Mouse (Mus musculus) bone marrow, adult 2 months (tissue): ENCODE measurements around the gene Pdia6. TPM values are rescaled to one million over a fixed set of nuclear protein-coding genes. Genes with fewer than 3 reads are reported as not detected.
A peak's percentile ranks its signal among the peaks of the same experiment; 100 is the strongest.

Source experiments
- H3K27ac ChIP-seq: fragments of 200-500 bp; 2 replicates; pipeline ENCODE4 v1.5.1; 2012; ENCODE audit warnings: low read depth, mild to moderate bottlenecking, control low read depth, inconsistent platforms, low read length; ENCODE audit not compliant: control insufficient read depth, poor library complexity, insufficient read depth
- H3K4me1 ChIP-seq: fragments of 200-500 bp; 2 replicates; pipeline ENCODE4 v1.6.1; 2011; ENCODE audit warnings: low read length; ENCODE audit not compliant: control insufficient read depth, insufficient read depth
- H3K4me3 ChIP-seq: fragments of 200-500 bp; replicated peaks from 2 replicates; pipeline ENCODE3; 2011; ENCODE audit warnings: mild to moderate bottlenecking, low read depth, low read length, control low read depth; ENCODE audit not compliant: control insufficient read depth
- CTCF ChIP-seq: fragments of 200-500 bp; IDR thresholded peaks from 2 replicates; pipeline ENCODE4 v1.5.1; 2011; ENCODE audit warnings: low read length, control low read depth; ENCODE audit not compliant: control insufficient read depth, insufficient read depth
- POLR2A ChIP-seq: fragments of 200-500 bp; IDR thresholded peaks from 2 replicates; pipeline ENCODE4 v1.6.1; 2011; ENCODE audit warnings: low read depth, mild to moderate bottlenecking, control low read depth, low read length, borderline replicate concordance; ENCODE audit not compliant: control insufficient read depth
- WGBS: fragments of 180-500 bp; shearing (Covaris S2); methylation state at CpG from one replicate; pipeline ENCODE4 v1.1.7; 2018; 5-methylcytosine and 5-hydroxymethylcytosine counted together
- polyA plus RNA-seq: library from polyadenylated mRNA; stranded (reverse); fragments of >200 nt; gene quantifications from 2 replicates; pipeline ENCODE4 v1.2.4, GENCODE M21; 2011; ENCODE audit warnings: low replicate concordance; ENCODE audit not compliant: missing spikeins, insufficient read depth, insufficient read length

Gene Pdia6
- polyA plus RNA-seq, 1 experiment = 79.1 TPM

GRCm38 (mm10) chr12:17271272-17271671 lies 4.9 kb downstream of the Pdia6 start:
- 62% methylated on average over 1 of the region's 1 CpGs for WGBS
- Histone ChIP-seq H3K4me1 (peaks cover 1% of the 10 kb centered on the region; the same call in 1 of the 2 replicates), H3K27ac (no peak overlapping the region), H3K4me3 (no peak overlapping the region)
- peak; percentile 57 for TF ChIP-seq CTCF
- TF ChIP-seq POLR2A = no peak

- 76% methylated on average over 7 of the region's 7 CpGs for WGBS
- no peaks in the 10 kb centered on the region for H3K4me1 ChIP-seq
Measured at GRCm38 (mm10) chr12:17273841-17274240, 7.5 kb downstream of the Pdia6 start.

GRCm38 (mm10) chr12:17288496-17288895 lies 22.2 kb downstream of the Pdia6 start:
- 75% methylated on average over 4 of the region's 4 CpGs for WGBS
- Histone ChIP-seq H3K27ac (no peak overlapping the region), H3K4me3 (no peak overlapping the region), H3K4me1 (no peaks in the 10 kb centered on the region)
- no peak for TF ChIP-seq POLR2A
- no peak for TF ChIP-seq CTCF

More at GRCm38 (mm10) chr12:17273841-17274240, 7.5 kb downstream of the Pdia6 start:
- no peak overlapping the region for H3K4me3 ChIP-seq
- TF ChIP-seq POLR2A (no peak), CTCF (no peak)
- H3K27ac ChIP-seq = no peak overlapping the region

GRCm38 (mm10) chr12:17289060-17289459 lies 22.7 kb downstream of the Pdia6 start:
- WGBS = 21% methylated on average over 2 of the region's 2 CpGs
- Histone ChIP-seq H3K4me1 (no peaks in the 10 kb centered on the region), H3K4me3 (no peak overlapping the region), H3K27ac (no peak overlapping the region)
- TF ChIP-seq CTCF (no peak), POLR2A (no peak)

GRCm38 (mm10) chr12:17289913-17290312 lies 23.6 kb downstream of the Pdia6 start:
- WGBS = 65% methylated on average over 2 of the region's 2 CpGs
- no peak overlapping the region for H3K27ac ChIP-seq
- no peak overlapping the region for H3K4me3 ChIP-seq
- H3K4me1 ChIP-seq = no peaks in the 10 kb centered on the region
- TF ChIP-seq CTCF = no peak
- no peak for TF ChIP-seq POLR2A

GRCm38 (mm10) chr12:17290569-17290968 lies 24.2 kb downstream of the Pdia6 start:
- TF ChIP-seq POLR2A (no peak), CTCF (no peak)
- no peak overlapping the region for H3K4me3 ChIP-seq
- H3K27ac ChIP-seq = no peak overlapping the region
- no peaks in the 10 kb centered on the region for H3K4me1 ChIP-seq
- WGBS = 44% methylated on average over 4 of the region's 4 CpGs

- Histone ChIP-seq H3K4me3 (no peak overlapping the region), H3K27ac (no peak overlapping the region), H3K4me1 (no peaks in the 10 kb centered on the region)
- 47% methylated on average over 2 of the region's 2 CpGs for WGBS
- TF ChIP-seq CTCF (no peak), POLR2A (no peak)
Measured at GRCm38 (mm10) chr12:17296899-17297298, 30.6 kb downstream of the Pdia6 start.

GRCm38 (mm10) chr12:17299902-17300301 lies 33.6 kb downstream of the Pdia6 start:
- WGBS = 84% methylated on average over 1 of the region's 1 CpGs
- H3K4me3 ChIP-seq = no peak overlapping the region
- no peaks in the 10 kb centered on the region for H3K4me1 ChIP-seq
- H3K27ac ChIP-seq = no peak overlapping the region
- TF ChIP-seq CTCF = no peak
- TF ChIP-seq POLR2A = no peak

GRCm38 (mm10) chr12:17305445-17305844 lies 39.1 kb downstream of the Pdia6 start:
- Histone ChIP-seq H3K4me3 (no peak overlapping the region), H3K4me1 (no peaks in the 10 kb centered on the region), H3K27ac (no peak overlapping the region)
- no peak for TF ChIP-seq CTCF
- TF ChIP-seq POLR2A = no peak
- WGBS = 78% methylated on average over 7 of the region's 7 CpGs

- no peak for TF ChIP-seq POLR2A
- Histone ChIP-seq H3K4me3 (no peak overlapping the region), H3K27ac (no peak overlapping the region), H3K4me1 (no peaks in the 10 kb centered on the region)
- WGBS = 34% methylated on average over 4 of the region's 4 CpGs
Measured at GRCm38 (mm10) chr12:17308246-17308645, 41.9 kb downstream of the Pdia6 start.
